Mouse (Mus musculus): ENCODE measurements around the gene Fbxo31. TPM values are rescaled to one million over a fixed set of nuclear protein-coding genes. Genes with fewer than 3 reads are reported as not detected.
A peak's percentile ranks its signal among the peaks of the same experiment; 100 is the strongest.

The Fbxo31 gene
- total and polyA plus RNA-seq, 3 experiments: 16.0 to 35.3 TPM; not detected in 1

DNA sequence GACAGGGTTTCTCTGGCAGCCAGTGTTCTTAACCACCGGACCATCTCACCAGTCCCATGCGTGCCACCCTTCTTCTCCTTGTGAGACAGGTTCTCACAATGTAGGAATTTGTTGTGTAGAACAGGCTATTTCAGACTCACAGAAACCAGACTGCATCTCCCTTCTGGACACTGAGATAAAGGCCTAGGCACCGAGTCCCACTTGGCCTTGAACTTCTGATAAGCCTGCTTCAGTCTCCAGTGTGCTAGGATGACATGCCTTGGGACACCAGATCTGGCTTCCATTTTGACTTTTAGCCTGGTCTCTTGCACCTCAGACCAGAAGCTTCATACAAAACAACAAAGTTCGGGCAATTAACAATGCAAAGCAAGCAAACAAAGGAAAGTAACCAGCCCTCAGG lies 10.1 kb upstream of the Fbxo31 start:
- Histone ChIP-seq H3K9ac (ENCODE audit: control insufficient read depth, low read depth, low read length, poor library complexity, severe bottlenecking) (no peak overlapping the region; the same call in 1 of the 2 replicates), H3K4me1 (ENCODE audit: control insufficient read depth in 1 of 2, insufficient read depth in 2 of 2, low read length in 2 of 2) (peaks cover 10 to 32% of the 10 kb centered on the region in 2 experiments), H3K36me3 (ENCODE audit: control insufficient read depth in 1 of 2, insufficient read depth in 2 of 2, low read length in 2 of 2) (peaks cover 0 to 25% of the 10 kb centered on the region in 2 experiments; a peak in 2 of 4 replicates)

GRCm38 (mm10) chr8:121585159-121585825 lies 6.7 kb upstream of the Fbxo31 start:
- H3K4me3 ChIP-seq (ENCODE audit: control insufficient read depth in 1 of 2, insufficient read depth in 1 of 2, low read depth in 2 of 2, low read length in 2 of 2): peak overlapping the region; percentile 77 to 78
- H3K9me3 ChIP-seq (replicated peaks; ENCODE audit: insufficient read depth, low read length): no peaks in the 10 kb centered on the region
- peaks cover 0 to 23% of the 10 kb centered on the region in 2 experiments; a peak in 2 of 4 replicates for H3K36me3 ChIP-seq (ENCODE audit: control insufficient read depth in 1 of 2, insufficient read depth in 2 of 2, low read length in 2 of 2)
- peak; percentile 99 for DNase-seq (ENCODE audit: low read depth, low spot score)
- peak overlapping the region; percentile 74 for H3K9ac ChIP-seq (ENCODE audit: control insufficient read depth, low read depth, low read length, poor library complexity, severe bottlenecking)
- peak overlapping the region; percentile 64 for H3K27ac ChIP-seq (ENCODE audit: control insufficient read depth, low read depth, low read length)
- peaks cover 12 to 32% of the 10 kb centered on the region in 2 experiments for H3K4me1 ChIP-seq (ENCODE audit: control insufficient read depth in 1 of 2, insufficient read depth in 2 of 2, low read length in 2 of 2)
- H3K27me3 ChIP-seq (ENCODE audit: control insufficient read depth in 1 of 2, insufficient read depth in 2 of 2, low read length in 2 of 2): no peaks in the 10 kb centered on the region
- H3K79me2 ChIP-seq (ENCODE audit: control insufficient read depth, insufficient read depth, low read length, poor library complexity): peaks cover under 1% of the 10 kb centered on the region; the same call in 1 of the 2 replicates
- TF ChIP-seq ZKSCAN1 (IDR thresholded peaks at IDR 0.05; ENCODE audit: low read depth, low read length) (no peak), BHLHE40 (IDR thresholded peaks at IDR 0.05; ENCODE audit: borderline replicate concordance, low read depth, low read length) (peak; percentile 30; the same call in 1 of the 2 replicates), GABPA (IDR thresholded peaks at IDR 0.05; ENCODE audit: low read depth, low read length) (no peak), MEF2A (IDR thresholded peaks at IDR 0.05; ENCODE audit: extremely low read depth, insufficient replicate concordance, low read depth, low read length, poor library complexity, severe bottlenecking) (no peak), MAZ (IDR thresholded peaks at IDR 0.05; ENCODE audit: low read depth, low read length) (peak; percentile 88), USF1 (IDR thresholded peaks at IDR 0.05; ENCODE audit: low read depth, low read length) (peak; percentile 92), CHD1 (IDR thresholded peaks at IDR 0.05; ENCODE audit: low read depth, low read length) (no peak), MAFK (IDR thresholded peaks at IDR 0.05; ENCODE audit: borderline replicate concordance, low read depth, low read length) (no peak), HCFC1 (IDR thresholded peaks at IDR 0.05; ENCODE audit: low read depth, low read length) (peak; percentile 99), TAL1 (IDR thresholded peaks at IDR 0.05; ENCODE audit: low read length) (no peak), JUND (IDR thresholded peaks at IDR 0.05; ENCODE audit: low read depth, low read length) (no peak), NELFE (IDR thresholded peaks at IDR 0.05; ENCODE audit: low read depth, low read length) (peak; percentile 41; the same call in 1 of the 2 replicates), MYC (IDR thresholded peaks at IDR 0.05; ENCODE audit: low read depth, low read length) (no peak), POLR2AphosphoS2 (IDR thresholded peaks at IDR 0.05; ENCODE audit: low read length) (no peak), MXI1 (IDR thresholded peaks at IDR 0.05; ENCODE audit: low read depth, low read length) (peak; percentile 77), MYB (IDR thresholded peaks at IDR 0.05; ENCODE audit: low read depth, low read length) (no peak), RAD21 (IDR thresholded peaks at IDR 0.05; ENCODE audit: low read depth, low read length) (no peak), CHD2 (IDR thresholded peaks at IDR 0.05; ENCODE audit: low read length) (peak; percentile 88), CTCF (IDR thresholded peaks at IDR 0.05 in 2 of 3, conservative IDR thresholded peaks at IDR 0.05 in 1 of 3; ENCODE audit: control insufficient read depth in 1 of 3, insufficient read depth in 1 of 3, low read depth in 2 of 3, low read length in 3 of 3, poor library complexity in 1 of 3, severe bottlenecking in 1 of 3) (no peak), MAX (IDR thresholded peaks at IDR 0.05; ENCODE audit: low read length) (peak; percentile 69), RCOR1 (IDR thresholded peaks at IDR 0.05; ENCODE audit: low read depth, low read length) (peak; percentile 74), EP300 (IDR thresholded peaks at IDR 0.05; ENCODE audit: low read depth in 1 of 2, low read length in 2 of 2) (peak in 1 of 2 experiments; percentile 41; a peak in 2 of 4 replicates), SIN3A (IDR thresholded peaks at IDR 0.05; ENCODE audit: low read length) (peak; percentile 96), E2F4 (IDR thresholded peaks at IDR 0.05; ENCODE audit: borderline replicate concordance, low read depth, low read length) (no peak)

More for the DNA sequence above, 10.1 kb upstream of the Fbxo31 start:
- no peaks in the 10 kb centered on the region for H3K27me3 ChIP-seq (ENCODE audit: control insufficient read depth in 1 of 2, insufficient read depth in 2 of 2, low read length in 2 of 2)
- peaks cover 27% of the 10 kb centered on the region for H3K79me2 ChIP-seq (ENCODE audit: control insufficient read depth, insufficient read depth, low read length, poor library complexity)
- TF ChIP-seq UBTF (IDR thresholded peaks at IDR 0.05; ENCODE audit: borderline replicate concordance, insufficient read depth, low read depth, low read length) (no peak), MYC (IDR thresholded peaks at IDR 0.05; ENCODE audit: low read depth, low read length) (0 out of 2 replicates have a peak, but pooled peaks have one; percentile 37), GABPA (IDR thresholded peaks at IDR 0.05; ENCODE audit: low read depth, low read length) (no peak), POLR2AphosphoS5 (IDR thresholded peaks at IDR 0.05; ENCODE audit: borderline replicate concordance, low read depth, low read length) (no peak), SIN3A (IDR thresholded peaks at IDR 0.05; ENCODE audit: low read length) (0 out of 2 replicates have a peak, but pooled peaks have one; percentile 18), RCOR1 (IDR thresholded peaks at IDR 0.05; ENCODE audit: low read depth, low read length) (no peak), JUND (IDR thresholded peaks at IDR 0.05; ENCODE audit: low read depth, low read length) (no peak), TCF12 (IDR thresholded peaks at IDR 0.05; ENCODE audit: low read depth, low read length) (peak; percentile 84), GATA1 (IDR thresholded peaks at IDR 0.05; ENCODE audit: low read depth, low read length) (peak; percentile 79), ZNF384 (IDR thresholded peaks at IDR 0.05; ENCODE audit: low read depth, low read length) (0 out of 2 replicates have a peak, but pooled peaks have one; percentile 24), TBP (IDR thresholded peaks at IDR 0.05; ENCODE audit: low read depth, low read length) (peak; percentile 30; the same call in 1 of the 2 replicates), EP300 (IDR thresholded peaks at IDR 0.05; ENCODE audit: low read depth in 1 of 2, low read length in 2 of 2) (peak; percentile 71 to 73), ETS1 (IDR thresholded peaks at IDR 0.05; ENCODE audit: low read depth, low read length) (peak; percentile 45; the same call in 1 of the 2 replicates), CHD2 (IDR thresholded peaks at IDR 0.05; ENCODE audit: low read length) (no peak), MXI1 (IDR thresholded peaks at IDR 0.05; ENCODE audit: low read depth, low read length) (peak; percentile 19; the same call in 1 of the 2 replicates), TAL1 (IDR thresholded peaks at IDR 0.05; ENCODE audit: low read length) (peak; percentile 91)
- peak; percentile 74 for DNase-seq (ENCODE audit: low read depth, low spot score)
- no peaks in the 10 kb centered on the region for H3K9me3 ChIP-seq (replicated peaks; ENCODE audit: insufficient read depth, low read length)
- H3K27ac ChIP-seq (ENCODE audit: control insufficient read depth, low read depth, low read length): peak overlapping the region; percentile 49
- no peak overlapping the region for H3K4me3 ChIP-seq (ENCODE audit: control insufficient read depth in 1 of 2, insufficient read depth in 1 of 2, low read depth in 2 of 2, low read length in 2 of 2)

Measured in MEL (cell line).